Mouse (Mus musculus): ENCODE measurements around the gene Syk. TPM values are rescaled to one million over a fixed set of nuclear protein-coding genes. Genes with fewer than 3 reads are reported as not detected.
A peak's percentile ranks its signal among the peaks of the same experiment; 100 is the strongest.

The Syk gene
- polyA plus RNA-seq (2015; fragmentation: Nextera tagmentation; extraction: Ambion mirVana), result 6.3 and 6.5 TPM in 2 replicates

DNA sequence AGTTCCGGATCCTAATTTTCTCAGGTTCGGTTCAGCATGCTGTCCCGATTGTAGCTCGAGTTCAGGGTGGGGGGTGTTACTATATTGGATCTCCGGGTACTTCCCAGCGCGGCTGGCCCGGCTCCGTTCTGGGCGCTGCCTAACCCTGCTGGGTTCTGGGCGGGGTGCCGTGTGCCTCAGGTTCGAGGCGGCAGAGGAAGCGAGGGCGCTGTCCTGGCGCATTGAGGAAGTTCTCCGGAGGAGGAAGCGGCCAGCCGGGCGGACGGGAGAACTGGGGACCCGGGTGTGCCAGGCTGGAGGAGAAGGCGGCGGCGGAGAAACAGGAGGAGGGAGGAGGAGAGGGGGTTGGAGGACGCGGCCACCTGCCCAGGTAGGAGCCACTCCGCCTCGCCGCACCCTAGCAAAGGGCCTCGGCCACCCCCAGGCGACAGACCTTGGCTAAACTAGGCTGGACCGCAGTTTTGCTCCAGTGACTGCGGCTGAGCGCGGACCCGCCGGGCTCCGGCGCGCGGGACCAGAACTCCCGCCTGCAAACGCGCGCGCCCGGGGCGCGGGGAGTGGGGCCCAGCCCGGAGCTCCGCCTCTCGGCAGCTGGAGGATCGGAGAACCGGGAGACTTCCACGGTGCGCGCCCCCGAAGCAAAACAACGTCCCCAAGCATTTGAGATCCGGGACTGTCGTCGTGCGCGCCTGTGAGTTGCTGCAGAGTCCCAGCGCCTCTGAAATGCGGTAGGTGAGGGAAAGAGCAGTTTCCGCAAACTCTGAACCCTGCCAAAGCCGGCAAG lies at the start of gene Syk:
Gene Syk (plus strand): TSS at position 296 of the 784 bp plus-strand sequence.
- Histone ChIP-seq H3K9me3 (no peaks in the 10 kb centered on the region), H3K27ac (replicated peaks) (peak within 1 kb of the TSS; percentile 61)

DNA sequence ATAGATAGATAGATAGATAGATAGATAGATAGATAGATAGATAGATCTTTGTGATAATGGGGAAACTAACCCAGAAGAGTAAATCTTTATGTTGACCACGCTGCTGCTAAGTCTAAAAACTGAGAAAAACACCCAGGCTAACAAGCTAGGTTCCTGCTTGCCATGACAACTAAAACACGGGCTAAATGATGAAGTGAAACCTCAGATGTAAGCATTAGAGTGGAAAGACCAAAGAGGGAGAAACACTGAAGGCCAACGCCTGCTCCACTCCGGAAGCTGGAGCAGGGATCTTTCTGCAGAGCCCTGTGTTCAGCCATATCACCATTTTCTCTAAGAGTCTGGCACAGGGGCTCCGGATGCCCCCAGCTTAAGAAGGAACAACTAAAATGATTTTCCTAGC lies 49.3 kb upstream of the Syk start:
- Histone ChIP-seq H3K27ac (replicated peaks) (no peak overlapping the region), H3K9me3 (no peaks in the 10 kb centered on the region; the same call in 1 of the 2 replicates), H3K9ac (no peak overlapping the region), H3K4me3 (no peak overlapping the region), H3K4me2 (no peak overlapping the region), H3K27me3 (replicated peaks) (peaks cover 16% of the 10 kb centered on the region), H3K4me1 (peaks cover 23% of the 10 kb centered on the region), H3K36me3 (no peaks in the 10 kb centered on the region)
- ATAC-seq (ENCODE audit: extremely low read depth, insufficient number of reproducible peaks, low FRiP score, low TSS enrichment), result no peak
- 76% methylated on average over 5 of the region's 5 CpGs for WGBS

More for the DNA sequence above, at the start of gene Syk:
- peak within 1 kb of the TSS; percentile 81 for H3K9ac ChIP-seq
- WGBS, result under 1% methylated on average over 69 of the region's 70 CpGs
- H3K4me1 ChIP-seq, result peaks cover 17% of the 10 kb centered on the region
- no peak for ATAC-seq (ENCODE audit: extremely low read depth, insufficient number of reproducible peaks, low FRiP score, low TSS enrichment)
- peak within 1 kb of the TSS; percentile 75 for H3K4me2 ChIP-seq
- H3K27me3 ChIP-seq (replicated peaks), result no peaks in the 10 kb centered on the region
- H3K36me3 ChIP-seq, result no peaks in the 10 kb centered on the region
- peak within 1 kb of the TSS; percentile 64 for H3K4me3 ChIP-seq

DNA sequence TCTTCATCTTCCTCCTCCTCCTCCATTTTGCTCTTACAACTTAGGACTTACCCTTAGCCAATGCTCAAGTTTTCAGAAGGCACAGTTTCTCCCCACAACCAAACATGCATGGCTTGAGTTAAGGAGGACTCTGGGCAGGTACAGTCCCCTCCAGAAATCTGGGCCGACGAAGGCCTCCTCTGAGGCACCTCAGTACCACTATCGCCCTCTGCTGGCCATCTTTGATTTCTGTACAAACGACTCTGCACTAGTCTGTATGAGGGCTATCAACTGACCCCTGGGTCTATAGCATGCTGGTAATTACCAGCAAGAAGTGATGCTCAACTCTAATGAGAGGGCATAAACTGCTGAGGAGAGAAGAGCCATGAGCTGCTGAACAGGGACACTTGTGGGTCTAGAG lies 47.4 kb upstream of the Syk start:
- Histone ChIP-seq H3K9me3 (no peaks in the 10 kb centered on the region; the same call in 1 of the 2 replicates), H3K9ac (no peak overlapping the region), H3K4me1 (peaks cover 9% of the 10 kb centered on the region), H3K27ac (replicated peaks) (no peak overlapping the region; the same call in 1 of the 2 replicates), H3K27me3 (replicated peaks) (no peaks in the 10 kb centered on the region), H3K4me3 (no peak overlapping the region), H3K4me2 (0 out of 2 replicates have a peak overlapping the region, but pooled peaks have one; percentile 13), H3K36me3 (no peaks in the 10 kb centered on the region)
- 11% methylated on average over 4 of the region's 4 CpGs for WGBS
- ATAC-seq (ENCODE audit: extremely low read depth, insufficient number of reproducible peaks, low FRiP score, low TSS enrichment), result no peak

DNA sequence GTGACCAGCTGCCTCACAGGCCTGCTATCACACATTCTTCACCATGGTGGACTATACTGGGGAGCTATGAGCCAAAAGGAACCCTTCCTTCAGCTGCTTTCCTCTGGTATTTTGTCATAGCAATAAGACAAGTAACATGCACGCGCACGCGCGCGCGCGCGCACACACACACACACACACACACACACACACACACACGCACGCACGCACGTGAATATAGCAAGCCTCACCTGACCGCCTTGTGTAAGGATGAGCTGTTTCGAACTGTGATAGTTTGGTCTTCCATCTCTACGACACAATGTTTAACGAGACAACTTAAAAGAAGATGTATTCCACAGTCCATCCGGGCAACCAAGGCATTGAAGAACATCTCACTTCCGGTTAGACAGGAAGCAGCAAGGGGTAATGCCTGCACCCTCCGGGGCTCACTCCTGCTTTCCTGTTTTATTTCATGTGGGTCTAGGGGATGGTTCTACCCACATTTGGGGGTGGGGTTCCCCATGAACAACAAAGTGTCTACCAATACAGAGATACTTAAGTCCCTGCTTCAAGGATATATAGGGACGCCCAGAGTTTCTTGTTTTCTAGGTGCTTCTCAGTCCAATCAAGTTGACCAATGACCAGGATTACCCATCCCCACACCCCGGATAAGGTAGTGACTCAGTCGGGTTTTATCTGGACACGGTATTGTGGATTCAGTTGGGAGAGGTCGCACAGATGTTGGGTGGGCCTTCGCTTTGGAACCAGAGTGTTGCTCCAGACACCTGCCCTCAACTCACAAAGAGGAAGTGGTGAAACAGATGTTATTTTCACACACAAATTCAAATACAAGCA lies 45.0 kb upstream of the Syk start:
- no peak overlapping the region for H3K4me3 ChIP-seq
- no peak overlapping the region for H3K4me2 ChIP-seq
- no peaks in the 10 kb centered on the region for H3K27me3 ChIP-seq (replicated peaks)
- H3K9me3 ChIP-seq, result no peaks in the 10 kb centered on the region; the same call in 1 of the 2 replicates
- ATAC-seq (ENCODE audit: extremely low read depth, insufficient number of reproducible peaks, low FRiP score, low TSS enrichment), result no peak
- H3K9ac ChIP-seq, result no peak overlapping the region
- no peaks in the 10 kb centered on the region for H3K36me3 ChIP-seq
- H3K27ac ChIP-seq (replicated peaks), result no peak overlapping the region
- WGBS, result 89% methylated on average over 26 of the region's 26 CpGs
- peaks cover 9% of the 10 kb centered on the region for H3K4me1 ChIP-seq

DNA sequence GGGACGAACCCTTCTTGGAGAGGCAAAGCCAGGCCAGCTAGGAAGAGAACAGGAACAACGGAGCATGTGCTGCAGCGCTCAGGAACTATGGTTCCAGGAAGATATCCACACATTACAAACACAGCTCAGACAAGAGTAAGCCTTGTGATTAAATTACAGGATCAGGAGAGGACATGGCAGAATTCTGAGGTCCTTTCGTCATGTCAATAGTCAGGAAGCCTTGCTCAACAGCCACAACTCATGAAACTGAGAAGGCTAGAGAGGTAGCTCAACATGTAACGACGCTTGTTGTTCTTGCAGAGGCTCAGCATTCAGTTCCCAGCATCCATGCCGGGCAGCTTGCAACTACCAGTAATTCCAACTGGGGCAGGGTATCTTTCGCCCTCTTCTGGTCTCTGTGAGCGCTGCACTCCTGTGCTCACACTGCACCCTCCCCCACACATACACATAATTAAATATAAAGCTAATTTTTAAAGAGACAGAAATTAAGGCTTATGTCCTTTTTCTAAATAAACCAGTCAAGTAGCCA lies 44.3 kb upstream of the Syk start:
- WGBS, result 83% methylated on average over 9 of the region's 9 CpGs
- no peak for ATAC-seq (ENCODE audit: extremely low read depth, insufficient number of reproducible peaks, low FRiP score, low TSS enrichment)
- Histone ChIP-seq H3K9ac (no peak overlapping the region), H3K36me3 (no peaks in the 10 kb centered on the region), H3K4me2 (no peak overlapping the region), H3K4me3 (no peak overlapping the region), H3K27me3 (replicated peaks) (no peaks in the 10 kb centered on the region), H3K27ac (replicated peaks) (no peak overlapping the region), H3K9me3 (no peaks in the 10 kb centered on the region), H3K4me1 (peaks cover 9% of the 10 kb centered on the region)

DNA sequence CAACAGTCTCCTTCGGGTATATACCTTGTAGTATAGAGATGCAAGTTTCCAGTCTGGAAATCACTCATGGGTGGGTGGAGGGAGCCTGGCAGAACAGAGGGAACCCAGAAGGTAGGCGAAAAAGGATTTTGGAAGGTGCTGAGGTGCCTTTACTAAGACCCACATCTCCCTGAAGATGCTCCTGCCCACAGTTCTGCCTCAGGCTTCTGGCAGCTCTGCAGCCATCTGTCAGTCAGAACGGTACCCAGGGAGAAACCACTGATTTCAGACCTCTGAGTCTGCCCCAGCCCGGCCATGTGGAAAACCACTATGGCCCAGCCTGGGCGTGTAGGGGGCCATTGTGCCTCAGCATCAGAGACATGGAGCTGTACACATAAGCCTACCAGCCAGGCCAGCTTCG lies 43.5 kb upstream of the Syk start:
- H3K27me3 ChIP-seq (replicated peaks), result no peaks in the 10 kb centered on the region
- no peak overlapping the region for H3K27ac ChIP-seq (replicated peaks)
- H3K4me1 ChIP-seq, result peaks cover 9% of the 10 kb centered on the region
- no peak overlapping the region for H3K4me2 ChIP-seq
- H3K4me3 ChIP-seq, result no peak overlapping the region
- WGBS, result 72% methylated on average over 6 of the region's 6 CpGs
- no peak overlapping the region for H3K9ac ChIP-seq
- no peaks in the 10 kb centered on the region for H3K9me3 ChIP-seq
- no peaks in the 10 kb centered on the region for H3K36me3 ChIP-seq
- ATAC-seq (ENCODE audit: extremely low read depth, insufficient number of reproducible peaks, low FRiP score, low TSS enrichment), result no peak

DNA sequence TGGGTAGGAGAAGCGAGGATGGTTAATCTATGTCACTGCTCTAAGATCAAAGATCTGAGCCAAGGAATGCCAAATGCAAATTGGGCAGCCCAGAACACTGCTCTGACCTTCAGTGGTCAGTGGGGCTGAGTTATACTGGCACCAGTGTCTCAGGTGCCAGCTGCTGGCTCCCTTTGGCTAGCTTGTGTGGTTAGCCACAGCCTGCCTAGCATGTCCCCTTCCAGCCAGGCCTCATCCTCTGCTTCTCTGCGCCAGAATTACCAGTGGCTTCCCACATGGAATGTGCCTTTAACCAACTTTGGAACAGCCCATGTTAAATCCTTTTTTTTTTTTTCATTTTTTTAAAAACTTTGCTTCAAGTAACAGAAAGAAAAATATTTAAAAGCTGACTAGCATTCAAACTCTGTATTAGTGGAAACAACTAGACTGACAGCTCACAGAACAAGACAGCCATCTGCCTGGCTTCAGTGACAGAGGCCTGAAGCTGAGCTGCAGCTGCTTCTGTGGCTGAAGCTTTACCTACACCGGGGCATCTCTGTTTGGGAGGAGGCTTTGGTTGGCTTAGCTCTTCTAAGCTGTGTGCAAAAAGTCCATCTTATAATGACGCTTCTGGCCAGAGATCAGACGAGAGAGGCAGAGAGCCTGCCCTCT lies 41.5 kb upstream of the Syk start:
- no peaks in the 10 kb centered on the region for H3K36me3 ChIP-seq
- no peaks in the 10 kb centered on the region for H3K27me3 ChIP-seq (replicated peaks)
- H3K4me3 ChIP-seq, result no peak overlapping the region
- H3K9me3 ChIP-seq, result no peaks in the 10 kb centered on the region
- WGBS, result 66% methylated on average over 5 of the region's 5 CpGs
- ATAC-seq (ENCODE audit: extremely low read depth, insufficient number of reproducible peaks, low FRiP score, low TSS enrichment), result no peak
- H3K9ac ChIP-seq, result no peak overlapping the region
- H3K4me1 ChIP-seq, result no peaks in the 10 kb centered on the region
- H3K27ac ChIP-seq (replicated peaks), result no peak overlapping the region
- H3K4me2 ChIP-seq, result no peak overlapping the region

DNA sequence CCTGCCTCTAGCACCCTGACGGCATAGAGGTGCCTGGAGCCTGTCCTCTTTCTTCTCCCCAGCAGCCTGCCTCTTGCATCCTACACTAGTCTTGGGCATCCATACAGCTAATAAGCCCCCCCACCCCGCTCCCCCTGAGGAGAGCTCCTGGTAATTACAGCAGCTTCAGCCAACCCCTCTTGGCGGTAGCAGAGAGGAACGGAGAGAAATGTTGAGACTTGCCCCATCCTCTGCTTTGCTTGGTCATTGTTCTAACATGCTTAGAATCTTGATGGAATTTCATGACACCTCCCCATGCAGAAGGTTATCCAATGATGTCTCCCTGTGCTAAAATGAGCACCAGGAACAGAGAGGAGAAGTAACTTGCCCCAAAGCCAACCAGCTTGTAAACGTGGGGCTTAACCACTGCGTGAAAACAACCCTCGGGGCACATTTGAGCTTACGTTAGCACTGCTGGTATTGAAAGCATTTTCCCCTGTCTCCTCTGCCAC lies 40.9 kb upstream of the Syk start:
- Histone ChIP-seq H3K27me3 (replicated peaks) (no peaks in the 10 kb centered on the region), H3K4me2 (no peak overlapping the region), H3K9me3 (no peaks in the 10 kb centered on the region), H3K9ac (no peak overlapping the region), H3K4me3 (no peak overlapping the region), H3K4me1 (no peaks in the 10 kb centered on the region), H3K27ac (replicated peaks) (no peak overlapping the region), H3K36me3 (no peaks in the 10 kb centered on the region)
- 68% methylated on average over 8 of the region's 8 CpGs for WGBS
- ATAC-seq (ENCODE audit: extremely low read depth, insufficient number of reproducible peaks, low FRiP score, low TSS enrichment), result no peak

DNA sequence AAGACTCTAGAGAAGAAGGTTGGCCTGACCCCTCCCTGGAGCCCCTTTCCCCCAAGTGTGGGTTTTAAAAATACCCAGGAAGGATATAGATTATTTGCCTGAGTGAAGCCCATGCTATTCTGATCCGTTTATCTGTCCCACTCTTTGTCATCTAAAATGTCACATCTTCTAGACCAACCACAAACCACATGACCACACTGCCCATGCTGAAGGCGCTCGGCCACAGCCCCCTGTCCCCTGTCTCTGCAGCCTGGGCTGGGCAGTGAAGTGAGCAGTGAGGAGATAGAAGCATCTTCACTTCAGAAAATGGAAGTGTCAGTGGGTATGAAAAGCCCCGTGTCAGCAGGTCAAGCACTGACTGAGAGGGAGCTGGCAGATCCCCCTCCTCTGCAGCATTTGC lies 40.3 kb upstream of the Syk start:
- Histone ChIP-seq H3K36me3 (no peaks in the 10 kb centered on the region), H3K27ac (replicated peaks) (no peak overlapping the region), H3K4me2 (no peak overlapping the region), H3K9me3 (no peaks in the 10 kb centered on the region), H3K4me3 (no peak overlapping the region), H3K27me3 (replicated peaks) (no peaks in the 10 kb centered on the region), H3K9ac (no peak overlapping the region), H3K4me1 (no peaks in the 10 kb centered on the region)
- no peak for ATAC-seq (ENCODE audit: extremely low read depth, insufficient number of reproducible peaks, low FRiP score, low TSS enrichment)
- 57% methylated on average over 4 of the region's 4 CpGs for WGBS

DNA sequence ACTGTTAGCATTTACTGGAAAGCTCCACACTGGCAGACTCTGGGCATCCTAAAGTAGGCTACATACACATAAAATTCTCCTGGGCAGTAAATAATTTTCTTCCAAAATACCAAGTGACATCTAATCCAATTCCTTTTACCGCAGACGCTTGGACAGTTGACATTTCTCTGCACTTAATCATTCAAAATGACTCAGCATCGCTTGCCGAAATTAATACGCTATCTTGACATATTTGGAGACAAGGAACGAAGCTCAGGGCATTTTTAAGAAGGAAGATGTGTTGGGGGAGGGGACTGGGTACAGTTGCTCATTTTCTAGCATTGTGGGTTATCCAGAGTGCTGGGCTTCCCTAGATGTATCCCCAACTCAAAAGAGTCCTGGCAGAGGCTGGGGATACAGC lies 36.7 kb upstream of the Syk start:
- 72% methylated on average over 6 of the region's 6 CpGs for WGBS

DNA sequence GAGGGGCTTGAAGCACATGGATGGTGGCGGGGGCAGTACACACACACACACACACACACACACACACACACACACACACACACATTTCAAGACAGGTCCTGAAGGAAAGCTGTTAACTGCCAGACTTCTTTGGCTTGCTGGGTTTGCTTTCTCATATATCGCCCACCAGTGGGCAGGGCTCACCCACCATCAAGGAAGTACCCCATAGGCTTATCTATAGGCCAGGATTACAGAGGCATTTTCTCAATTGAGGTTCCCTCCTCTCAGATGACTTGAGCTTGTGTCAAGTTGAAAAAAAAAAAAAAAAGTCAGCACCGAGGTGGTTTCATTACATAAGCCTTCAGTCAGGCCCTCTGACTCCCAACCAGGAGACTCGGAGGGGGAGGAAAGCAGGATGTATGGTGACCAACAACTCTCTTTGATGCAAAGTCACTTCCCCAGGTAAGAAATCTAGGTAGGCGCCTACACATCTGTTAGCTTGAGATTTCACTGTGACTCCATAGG lies 32.2 kb upstream of the Syk start:
- Histone ChIP-seq H3K9ac (no peak overlapping the region), H3K36me3 (no peaks in the 10 kb centered on the region), H3K9me3 (peaks cover 4% of the 10 kb centered on the region; the same call in 1 of the 2 replicates), H3K27me3 (replicated peaks) (no peaks in the 10 kb centered on the region), H3K4me3 (no peak overlapping the region), H3K4me1 (no peaks in the 10 kb centered on the region), H3K4me2 (no peak overlapping the region), H3K27ac (replicated peaks) (no peak overlapping the region)
- 64% methylated on average over 5 of the region's 5 CpGs for WGBS
- ATAC-seq (ENCODE audit: extremely low read depth, insufficient number of reproducible peaks, low FRiP score, low TSS enrichment), result no peak

More for the DNA sequence above, 36.7 kb upstream of the Syk start:
- no peaks in the 10 kb centered on the region for H3K36me3 ChIP-seq
- no peak overlapping the region for H3K4me3 ChIP-seq
- no peak overlapping the region for H3K4me2 ChIP-seq
- peaks cover 4% of the 10 kb centered on the region; the same call in 1 of the 2 replicates for H3K9me3 ChIP-seq
- H3K9ac ChIP-seq, result no peak overlapping the region
- ATAC-seq (ENCODE audit: extremely low read depth, insufficient number of reproducible peaks, low FRiP score, low TSS enrichment), result no peak
- no peaks in the 10 kb centered on the region for H3K4me1 ChIP-seq
- no peaks in the 10 kb centered on the region for H3K27me3 ChIP-seq (replicated peaks)
- H3K27ac ChIP-seq (replicated peaks), result no peak overlapping the region

All from heart, embryonic 13.5 days (tissue).